Mouse (Mus musculus) gastrocnemius, postnatal 25 days (tissue): ENCODE data around the gene Kmo. TPM values are rescaled to one million over a fixed set of nuclear protein-coding genes. Genes with fewer than 3 reads are reported as not detected.

Source experiments
- DNase-seq: peaks from one replicate; pipeline ENCODE4 v3.0.0; 2022
- total RNA-seq, 2 experiments: library from RNA; stranded (reverse); gene quantifications; 1 replicate in 1 of 2; 2 replicates in 1 of 2; pipeline ENCODE4 v1.2.3; 2021

Kmo gene
- total RNA-seq, 2 experiments from 2014 or later = 0.26 to 0.27 TPM

GRCm38 (mm10) chr1:175698293-175698692 is 78.1 kb downstream of the Kmo start, which contains the start of gene Wdr64:
Wdr64 (plus strand) TSS chr1:175698593.
- DNase-seq = no peak

- no peak for DNase-seq
Observed at GRCm38 (mm10) chr1:175699375-175699774, 79.2 kb downstream of the Kmo start.

- DNase-seq = no peak
Observed at GRCm38 (mm10) chr1:175699796-175700195, 79.6 kb downstream of the Kmo start.

- no peak for DNase-seq
Observed at GRCm38 (mm10) chr1:175701145-175701544, 81.0 kb downstream of the Kmo start.

GRCm38 (mm10) chr1:175707599-175707998 is 87.4 kb downstream of the Kmo start:
- no peak for DNase-seq

- DNase-seq = no peak
Observed at GRCm38 (mm10) chr1:175708013-175708412, 87.8 kb downstream of the Kmo start.

Other genes starting within 250 kb of the Kmo start
- under 1 TPM; 0.15 to 0.24 TPM for gene Rgs7, start 127.9 kb upstream of the Kmo start, total RNA-seq
- 100 to 1,000 TPM; 273 to 299 TPM for gene Fh1, start 5.3 kb downstream of the Kmo start, total RNA-seq
- gene Opn3, start 72.4 kb downstream of the Kmo start, total RNA-seq = 1 to 10 TPM; 4.0 to 4.6 TPM
- 1 to 10 TPM; 2.1 to 3.2 TPM for gene Chml, start 72.5 kb downstream of the Kmo start, total RNA-seq
- gene Wdr64, start 78.2 kb downstream of the Kmo start, total RNA-seq = not detected